Mouse (Mus musculus) kidney, embryonic 14.5 days (tissue): ENCODE results near the gene Ctc1. TPM values are rescaled to one million over a fixed set of nuclear protein-coding genes. Genes with fewer than 3 reads are reported as not detected.

Experiments
- ATAC-seq: fragments of 200-750 bp; cut with Nextera tagmentation; 2 replicates; pipeline ENCODE4 v1.8.0; 2017; ENCODE audit warnings: moderate number of reproducible peaks, mild to moderate bottlenecking, moderate TSS enrichment, moderate library complexity; ENCODE audit not compliant: low FRiP score, low TSS enrichment
- H3K27ac ChIP-seq: fragments of 300-500 bp; sonication (generic); 2 replicates; pipeline ENCODE4 v1.5.1; 2014; ENCODE audit warnings: low read depth, mild to moderate bottlenecking, low read length, moderate library complexity, mixed read lengths
- H3K27me3 ChIP-seq: fragments of 300-500 bp; sonication (generic); 2 replicates; pipeline ENCODE4 v1.6.1; 2014; ENCODE audit warnings: mild to moderate bottlenecking, low read length; ENCODE audit not compliant: control insufficient read depth, insufficient read depth
- H3K36me3 ChIP-seq: fragments of 300-500 bp; sonication (generic); 2 replicates; pipeline ENCODE4 v1.6.1; 2014; ENCODE audit warnings: low read length, mixed read lengths; ENCODE audit not compliant: control insufficient read depth, insufficient read depth
- H3K4me1 ChIP-seq: fragments of 300-500 bp; sonication (generic); 2 replicates; pipeline ENCODE4 v1.6.1; 2014; ENCODE audit warnings: low read length, mixed read lengths; ENCODE audit not compliant: control insufficient read depth, insufficient read depth
- H3K4me2 ChIP-seq: fragments of 300-500 bp; sonication (generic); replicated peaks from 2 replicates; pipeline ENCODE4 v1.6.1; 2014; ENCODE audit warnings: low read depth, mild to moderate bottlenecking, low read length
- H3K4me3 ChIP-seq: fragments of 300-500 bp; sonication (generic); 2 replicates; pipeline ENCODE4 v1.5.1; 2014; ENCODE audit warnings: mild to moderate bottlenecking, low read length
- H3K9ac ChIP-seq: fragments of 300-500 bp; sonication (generic); 2 replicates; pipeline ENCODE4 v1.6.1; 2014; ENCODE audit warnings: low read depth, mild to moderate bottlenecking, low read length, moderate library complexity
- H3K9me3 ChIP-seq: fragments of 300-500 bp; sonication (generic); 2 replicates; pipeline ENCODE4 v1.6.1; 2016; ENCODE audit warnings: low read length; ENCODE audit not compliant: control insufficient read depth
- WGBS: fragments of 180-500 bp; shearing (Covaris S2); extraction: QIAGEN DNeasy Blood & Tissue Kit; methylation state at CpG from one replicate; pipeline ENCODE4 v1.1.7; 2014; 5-methylcytosine and 5-hydroxymethylcytosine counted together
- polyA plus RNA-seq: library from polyadenylated mRNA; unstranded; fragments of >200 nt; fragmentation: Nextera tagmentation; extraction: Ambion mirVana; gene quantifications from 2 replicates; pipeline ENCODE4 v1.2.1, GENCODE M21; 2014

The Ctc1 gene
- polyA plus RNA-seq, 1 experiment from 2014 or later: 62.3 TPM

DNA sequence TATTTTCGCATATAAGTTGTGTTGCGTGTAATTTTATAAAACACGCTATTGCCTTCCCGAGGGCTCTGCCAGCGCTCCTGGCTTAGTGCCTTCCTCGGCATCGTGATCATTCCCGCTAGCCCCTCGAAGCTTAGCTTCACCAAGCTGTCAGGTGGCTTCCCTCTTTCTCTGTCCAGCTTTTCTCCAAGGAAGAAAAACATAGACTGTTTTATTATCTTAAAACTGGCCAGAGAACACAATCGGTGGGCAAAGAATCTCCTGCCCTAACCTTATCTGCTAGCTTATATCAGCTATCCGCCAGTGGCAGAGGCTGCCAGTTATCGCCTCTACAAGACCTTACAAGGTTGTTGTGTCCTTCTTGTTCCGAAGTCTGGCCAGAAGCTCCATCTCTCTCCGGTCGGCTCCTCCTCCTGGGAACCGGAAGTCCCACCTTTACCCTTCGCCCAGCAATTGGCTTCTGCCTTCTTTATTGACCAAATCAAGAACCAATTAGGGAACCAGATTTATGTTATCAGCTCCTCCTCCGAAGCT is 3.6 kb upstream of the Ctc1 start:
- peaks cover 15% of the 10 kb centered on the region; the same call in 1 of the 2 replicates for H3K4me1 ChIP-seq
- H3K36me3 ChIP-seq: no peaks in the 10 kb centered on the region
- no peaks in the 10 kb centered on the region for H3K9me3 ChIP-seq
- H3K4me2 ChIP-seq: peak overlapping the region; percentile 84
- H3K27me3 ChIP-seq: no peaks in the 10 kb centered on the region
- peak; percentile 32; the same call in 1 of the 2 replicates for ATAC-seq
- 2% methylated on average over 18 of the region's 18 CpGs for WGBS
- H3K9ac ChIP-seq: peak overlapping the region; percentile 71
- H3K27ac ChIP-seq: peak overlapping the region; percentile 88
- H3K4me3 ChIP-seq: peak overlapping the region; percentile 55

DNA sequence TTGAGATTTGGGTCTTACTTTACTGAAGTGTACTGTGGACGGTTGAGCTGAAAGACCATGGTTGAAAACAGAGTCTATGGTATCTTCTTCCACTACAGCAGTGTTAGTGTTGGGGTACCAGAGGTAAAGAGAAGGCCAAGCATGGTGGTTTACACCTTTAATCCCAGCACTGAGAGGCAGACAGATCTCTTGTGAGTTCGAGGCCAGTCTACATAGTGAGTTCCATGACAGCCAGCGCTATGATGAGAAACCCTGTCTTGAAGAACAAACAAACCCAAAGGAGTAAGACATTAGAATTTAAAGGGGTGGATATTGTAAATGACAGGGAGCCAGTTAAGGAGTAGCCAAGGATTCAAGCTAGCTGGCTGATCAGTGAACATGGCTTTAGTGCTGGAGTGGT is 1.0 kb downstream of the Ctc1 start:
- Histone ChIP-seq H3K4me3 (peak overlapping the region; percentile 81), H3K9ac (peak overlapping the region; percentile 90), H3K27ac (peak overlapping the region; percentile 92; the same call in 1 of the 2 replicates), H3K4me1 (peaks cover 6% of the 10 kb centered on the region; the same call in 1 of the 2 replicates), H3K36me3 (peaks cover 6% of the 10 kb centered on the region), H3K9me3 (no peaks in the 10 kb centered on the region), H3K4me2 (peak overlapping the region; percentile 82), H3K27me3 (no peaks in the 10 kb centered on the region)
- no peak for ATAC-seq
- WGBS: 71% methylated on average over 3 of the region's 3 CpGs

DNA sequence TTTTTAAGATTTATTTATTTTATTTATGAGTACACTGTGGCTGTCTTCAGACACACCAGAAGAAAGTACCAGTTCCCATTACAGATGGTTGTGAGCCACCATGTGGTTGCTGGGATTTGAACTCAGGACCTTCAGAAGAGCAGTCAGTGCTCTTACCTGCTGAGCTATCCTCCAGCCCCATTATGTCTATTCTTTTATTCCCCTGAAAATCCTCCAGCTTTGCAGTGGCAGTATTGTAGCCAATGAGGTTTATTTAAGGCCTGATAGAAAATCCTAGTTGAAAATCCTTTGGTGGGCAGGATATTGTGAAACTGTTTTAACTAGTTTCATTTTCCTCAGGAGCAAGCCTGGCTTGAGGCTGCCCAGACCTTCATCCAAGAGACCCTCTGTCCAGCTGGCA is 5.0 kb downstream of the Ctc1 start:
- Histone ChIP-seq H3K36me3 (peaks cover 45% of the 10 kb centered on the region), H3K4me1 (peaks cover 6% of the 10 kb centered on the region; the same call in 1 of the 2 replicates), H3K27ac (no peak overlapping the region), H3K4me3 (no peak overlapping the region), H3K9ac (no peak overlapping the region), H3K4me2 (no peak overlapping the region), H3K9me3 (no peaks in the 10 kb centered on the region), H3K27me3 (no peaks in the 10 kb centered on the region)
- ATAC-seq: no peak

DNA sequence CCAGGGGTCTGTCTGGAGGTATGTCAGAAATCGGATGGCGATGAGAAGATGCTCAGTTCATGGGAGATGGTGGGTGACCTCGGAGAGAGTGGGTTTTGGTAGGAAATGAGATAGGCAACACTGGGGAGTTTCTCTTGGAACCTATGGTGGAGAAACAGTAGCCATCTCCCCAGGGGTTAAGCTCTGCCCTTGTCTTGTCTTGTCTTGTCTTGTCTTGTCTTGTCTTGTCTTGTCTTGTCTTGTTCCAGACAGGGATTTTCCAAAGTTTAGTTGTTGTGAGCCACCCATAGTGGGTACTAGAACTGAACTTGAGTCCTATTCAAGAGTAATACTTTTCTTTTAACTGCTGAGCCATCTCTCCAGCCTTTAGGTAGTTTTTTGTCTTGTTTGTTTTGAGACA is 10.9 kb downstream of the Ctc1 start:
- no peak overlapping the region for H3K4me3 ChIP-seq
- no peak overlapping the region for H3K27ac ChIP-seq
- no peaks in the 10 kb centered on the region for H3K27me3 ChIP-seq
- H3K36me3 ChIP-seq: peaks cover 99% of the 10 kb centered on the region
- H3K9me3 ChIP-seq: no peaks in the 10 kb centered on the region
- 94% methylated on average over 3 of the region's 3 CpGs for WGBS
- no peak for ATAC-seq
- H3K9ac ChIP-seq: no peak overlapping the region
- H3K4me2 ChIP-seq: no peak overlapping the region
- H3K4me1 ChIP-seq: no peaks in the 10 kb centered on the region

DNA sequence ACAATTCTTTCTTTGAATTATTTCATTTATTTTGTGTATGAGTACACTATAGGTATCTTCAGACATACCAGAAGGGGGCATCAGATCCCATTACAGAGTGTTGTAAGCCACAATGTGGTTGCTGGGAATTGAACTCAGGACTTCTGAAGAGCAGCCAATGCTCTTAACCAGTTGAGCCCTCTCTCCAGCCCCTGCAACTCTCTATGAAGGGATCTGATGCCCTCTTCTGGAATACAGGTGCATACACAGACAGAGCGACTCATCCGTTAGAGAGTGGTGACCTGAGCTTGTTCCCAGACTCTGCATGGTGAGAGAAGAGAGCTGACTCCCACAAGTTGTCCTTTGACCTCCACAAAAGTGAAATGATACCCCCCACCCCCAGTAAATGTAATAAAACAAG is 13.1 kb downstream of the Ctc1 start:
- Histone ChIP-seq H3K4me2 (no peak overlapping the region), H3K27me3 (no peaks in the 10 kb centered on the region), H3K9ac (no peak overlapping the region), H3K4me3 (no peak overlapping the region), H3K36me3 (peaks cover 93% of the 10 kb centered on the region), H3K9me3 (no peaks in the 10 kb centered on the region), H3K27ac (no peak overlapping the region), H3K4me1 (no peaks in the 10 kb centered on the region)
- no peak for ATAC-seq
- WGBS: 64% methylated on average over 2 of the region's 2 CpGs

DNA sequence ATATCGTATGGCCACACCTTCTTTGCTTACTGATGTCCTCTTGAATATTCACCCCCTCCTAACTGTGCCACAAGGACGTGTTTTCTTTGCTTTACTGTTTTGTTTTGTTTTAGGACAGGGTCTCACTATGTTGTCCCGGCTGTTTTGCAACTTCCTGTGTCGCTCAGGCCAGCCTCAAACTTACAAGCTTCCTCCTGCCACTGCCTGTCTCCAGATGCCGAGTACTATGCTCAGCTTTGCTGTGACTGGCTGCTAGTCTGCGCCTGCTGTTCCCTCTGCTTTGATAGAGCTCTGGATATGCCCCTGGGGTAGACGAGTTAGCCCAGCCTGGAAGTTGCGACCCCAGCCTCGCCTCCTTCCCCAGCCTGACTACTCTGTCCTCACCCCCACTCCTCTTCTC is 17.8 kb downstream of the Ctc1 start:
- no peaks in the 10 kb centered on the region for H3K9me3 ChIP-seq
- no peak overlapping the region for H3K9ac ChIP-seq
- 83% methylated on average over 9 of the region's 9 CpGs for WGBS
- H3K4me1 ChIP-seq: peaks cover 11% of the 10 kb centered on the region
- ATAC-seq: no peak
- no peak overlapping the region for H3K27ac ChIP-seq
- H3K4me3 ChIP-seq: no peak overlapping the region
- H3K36me3 ChIP-seq: peaks cover 61% of the 10 kb centered on the region
- H3K27me3 ChIP-seq: no peaks in the 10 kb centered on the region
- no peak overlapping the region for H3K4me2 ChIP-seq

DNA sequence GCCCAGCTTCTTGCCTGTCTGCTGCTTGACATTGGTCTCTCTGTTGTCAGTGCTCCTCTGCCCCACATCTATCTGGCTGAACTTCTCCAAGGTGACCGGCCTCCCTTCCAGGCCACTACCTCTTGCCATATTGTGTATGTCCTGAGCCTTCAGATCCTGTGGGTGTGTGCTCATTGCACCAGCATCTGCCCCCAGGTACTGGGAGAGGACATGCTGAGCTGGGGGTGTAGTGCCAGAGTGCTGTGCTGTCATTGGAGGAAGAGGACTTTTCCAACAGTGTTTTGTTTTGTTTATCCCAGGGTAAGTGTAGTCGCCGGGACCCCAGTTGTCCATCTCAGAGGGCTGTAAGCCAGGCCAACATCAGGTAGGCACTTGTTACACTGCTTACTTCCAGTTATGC is 18.9 kb downstream of the Ctc1 start:
- H3K4me1 ChIP-seq: peaks cover 19% of the 10 kb centered on the region
- H3K4me2 ChIP-seq: no peak overlapping the region
- no peak for ATAC-seq
- 92% methylated on average over 3 of the region's 3 CpGs for WGBS
- H3K4me3 ChIP-seq: no peak overlapping the region
- H3K27me3 ChIP-seq: no peaks in the 10 kb centered on the region
- no peak overlapping the region for H3K9ac ChIP-seq
- H3K9me3 ChIP-seq: no peaks in the 10 kb centered on the region
- H3K27ac ChIP-seq: no peak overlapping the region
- peaks cover 51% of the 10 kb centered on the region for H3K36me3 ChIP-seq

DNA sequence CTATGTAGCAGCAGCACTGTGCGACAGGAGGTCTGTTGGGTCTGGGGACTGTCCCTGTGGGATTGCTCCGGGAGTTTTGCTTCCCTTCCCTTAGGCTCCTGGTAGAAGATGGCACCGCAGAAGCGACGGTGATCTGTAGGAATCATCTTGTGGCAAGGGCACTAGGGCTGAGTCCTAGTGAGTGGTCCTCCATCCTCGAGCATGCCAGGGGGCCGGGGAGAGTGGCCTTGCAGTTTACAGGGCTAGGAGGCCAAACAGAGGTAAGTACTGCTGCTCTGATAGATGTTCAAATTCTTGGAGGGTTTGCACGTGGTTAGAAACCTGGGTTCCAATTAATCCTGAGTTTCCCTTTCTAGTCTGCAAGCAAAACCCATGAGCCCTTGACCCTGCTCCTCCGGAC is 19.7 kb downstream of the Ctc1 start:
- no peak for ATAC-seq
- Histone ChIP-seq H3K27me3 (no peaks in the 10 kb centered on the region), H3K4me3 (no peak overlapping the region), H3K4me2 (no peak overlapping the region), H3K4me1 (peaks cover 19% of the 10 kb centered on the region), H3K9me3 (no peaks in the 10 kb centered on the region), H3K9ac (no peak overlapping the region), H3K27ac (peak overlapping the region; percentile 60; the same call in 1 of the 2 replicates), H3K36me3 (peaks cover 43% of the 10 kb centered on the region)
- 81% methylated on average over 9 of the region's 9 CpGs for WGBS

DNA sequence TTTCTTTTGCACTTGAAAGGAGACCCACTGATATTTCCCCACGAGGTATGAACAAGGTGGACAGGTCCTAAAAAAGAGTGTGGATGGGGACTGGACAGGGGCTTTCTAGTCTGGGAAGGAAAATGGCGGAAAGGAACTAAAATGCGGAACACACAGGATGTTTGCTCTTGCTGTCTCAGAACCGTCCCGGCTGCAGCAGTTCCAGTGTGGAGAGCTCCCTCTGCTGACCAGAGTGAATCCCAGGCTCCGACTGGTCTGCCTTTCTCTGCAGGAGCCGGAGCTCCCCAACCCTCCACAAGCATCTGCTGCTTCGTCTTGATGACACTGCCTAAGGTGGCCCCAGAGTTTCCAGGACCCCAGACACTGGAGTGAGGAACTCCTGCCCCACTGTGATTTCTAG is 20.1 kb downstream of the Ctc1 start:
- Histone ChIP-seq H3K4me3 (peak overlapping the region; percentile 1; the same call in 1 of the 2 replicates), H3K9me3 (no peaks in the 10 kb centered on the region)

More for the DNA sequence above, 20.1 kb downstream of the Ctc1 start:
- Histone ChIP-seq H3K36me3 (peaks cover 39% of the 10 kb centered on the region), H3K4me2 (peak overlapping the region; percentile 65; the same call in 1 of the 2 replicates), H3K27me3 (no peaks in the 10 kb centered on the region), H3K9ac (no peak overlapping the region), H3K4me1 (peaks cover 19% of the 10 kb centered on the region), H3K27ac (peak overlapping the region; percentile 60; the same call in 1 of the 2 replicates)
- 5% methylated on average over 8 of the region's 8 CpGs for WGBS
- peak; percentile 17; the same call in 1 of the 2 replicates for ATAC-seq
